Mouse (Mus musculus): ENCODE results near the gene Rnf157. TPM values are rescaled to one million over a fixed set of nuclear protein-coding genes. Genes with fewer than 3 reads are reported as not detected.

Rnf157 gene
- 65.3 and 65.5 TPM in 2 replicates for polyA plus RNA-seq (2012; rRNA removed)

GRCm38 (mm10) chr11:116412904-116413630 is at the start of gene Rnf157:
Gene Rnf157 (minus strand): TSS chr11:116413032.

GRCm38 (mm10) chr11:116433356-116434286 is 20.8 kb upstream of the Rnf157 start, which contains the start of gene Ubald2:
Gene Ubald2 (plus strand): TSS chr11:116434094.

DNA sequence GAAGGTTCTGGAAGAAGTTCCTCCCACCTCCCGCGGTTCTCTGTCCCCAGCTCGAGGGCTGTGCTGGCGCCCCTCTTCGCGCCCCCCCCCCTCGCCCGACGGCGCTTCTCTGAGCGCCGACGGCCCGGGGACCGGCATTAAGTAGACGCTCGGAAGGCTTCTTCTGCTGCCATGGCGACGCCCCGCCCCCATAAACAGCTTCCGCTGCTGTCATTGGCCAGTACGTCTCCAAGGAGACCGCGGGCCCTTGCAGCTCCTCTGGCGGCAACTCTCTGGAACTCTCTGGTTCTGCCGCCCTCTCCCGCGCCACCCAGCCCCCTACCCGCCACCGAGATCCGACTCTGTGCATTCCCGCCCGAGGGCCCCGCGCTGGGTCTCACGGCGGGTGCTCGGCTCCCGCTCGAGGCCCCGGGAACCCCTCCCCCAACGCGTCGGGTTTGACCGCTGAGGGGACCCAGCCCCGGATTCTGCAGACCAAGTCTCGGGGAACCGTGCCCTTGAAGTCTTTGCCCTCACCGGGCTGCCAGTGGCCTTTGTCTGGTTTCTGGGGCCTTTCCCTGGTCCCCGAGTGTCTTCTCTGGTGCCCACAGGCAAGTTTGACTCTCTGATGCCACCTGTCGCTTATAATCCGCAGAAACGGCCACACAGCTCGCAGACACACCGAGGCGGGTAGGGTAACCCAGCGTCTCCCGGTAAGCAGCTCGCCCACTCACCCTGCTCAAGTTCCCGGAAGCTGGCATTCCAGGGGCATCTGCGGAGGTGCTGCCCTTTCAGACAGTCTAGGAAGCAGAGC is 77.4 kb downstream of the Rnf157 start, which contains the start of gene Foxj1:
Gene Foxj1 (minus strand): TSS at position 156 of the 793 bp plus-strand sequence.

DNA sequence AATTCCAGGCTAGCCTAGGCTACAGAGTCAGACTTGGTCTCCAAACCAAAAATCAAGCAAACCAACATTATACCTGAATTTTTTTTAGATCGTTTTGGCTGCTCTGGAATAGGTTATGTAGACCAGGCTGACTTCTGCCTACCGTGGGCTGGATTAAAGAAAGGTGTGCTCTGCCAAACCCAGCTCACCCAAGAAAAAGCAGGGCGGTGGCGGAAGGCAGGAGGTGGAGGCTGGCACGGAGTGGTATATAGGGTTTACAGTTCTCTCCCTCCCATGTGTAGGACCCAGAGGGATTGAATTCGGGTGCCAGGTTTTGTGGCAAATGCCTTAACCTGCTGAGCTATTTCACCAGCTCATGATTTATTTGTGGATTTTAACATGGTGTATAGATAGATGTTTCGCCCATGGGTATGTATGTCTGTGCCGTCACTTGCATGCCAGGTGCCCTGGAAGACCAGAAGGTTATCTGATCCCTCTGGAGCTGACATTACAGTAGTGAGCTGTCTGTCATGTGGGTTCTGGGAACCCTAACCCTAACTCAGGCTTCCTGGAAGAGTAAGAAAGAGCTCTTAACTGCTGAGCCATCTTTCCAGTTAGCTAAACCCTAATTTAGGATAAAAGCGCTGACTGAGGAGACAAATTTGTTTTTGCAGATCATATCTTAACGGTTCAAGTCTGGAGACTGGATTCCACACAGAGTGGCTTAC is 105.7 kb downstream of the Rnf157 start, which contains the start of gene Exoc7:
Gene Exoc7 (minus strand): TSS at position 215 of the 707 bp plus-strand sequence.

Other genes with a start within 250 kb of the Rnf157 start
- 133 and 144 TPM in 2 replicates for gene Fbf1, start 244.9 kb downstream of the Rnf157 start, polyA plus RNA-seq (2012; rRNA removed)
- gene Ten1, start 214.2 kb downstream of the Rnf157 start, polyA plus RNA-seq (2012; rRNA removed), result 52.9 and 56.6 TPM in 2 replicates
- 61.4 and 65.4 TPM in 2 replicates for gene Acox1, start 214.0 kb downstream of the Rnf157 start, polyA plus RNA-seq (2012; rRNA removed)
- 0.39 and 1.1 TPM in 2 replicates for gene Evpl, start 175.0 kb downstream of the Rnf157 start, polyA plus RNA-seq (2012; rRNA removed)
- 80.7 and 81.7 TPM in 2 replicates for gene Srp68, start 138.8 kb downstream of the Rnf157 start, polyA plus RNA-seq (2012; rRNA removed)
- gene Galr2, start 132.1 kb downstream of the Rnf157 start, polyA plus RNA-seq (2012; rRNA removed), result 0.12 and 0.24 TPM in 2 replicates
- 88.3 and 89.3 TPM in 2 replicates for gene Exoc7, start 105.8 kb downstream of the Rnf157 start, polyA plus RNA-seq (2012; rRNA removed)
- 17.2 and 18.3 TPM in 2 replicates for gene Foxj1, start 77.6 kb downstream of the Rnf157 start, polyA plus RNA-seq (2012; rRNA removed)
- gene Ubald2, start 21.1 kb upstream of the Rnf157 start, polyA plus RNA-seq (2012; rRNA removed), result 167 and 198 TPM in 2 replicates
- 0.09 and 0.10 TPM in 2 replicates for gene Qrich2, start 53.2 kb upstream of the Rnf157 start, polyA plus RNA-seq (2012; rRNA removed)
- gene Prpsap1, start 81.2 kb upstream of the Rnf157 start, polyA plus RNA-seq (2012; rRNA removed), result 115 and 129 TPM in 2 replicates
- gene Sphk1, start 117.9 kb upstream of the Rnf157 start, polyA plus RNA-seq (2012; rRNA removed), result 2.5 and 5.0 TPM in 2 replicates
- 53.7 and 55.0 TPM in 2 replicates for gene Ube2o, start 168.4 kb upstream of the Rnf157 start, polyA plus RNA-seq (2012; rRNA removed)
- gene Aanat, start 173.4 kb upstream of the Rnf157 start, polyA plus RNA-seq (2012; rRNA removed), result 0.64 and 1.6 TPM in 2 replicates
- 2.7 and 4.4 TPM in 2 replicates for gene Rhbdf2, start 214.0 kb upstream of the Rnf157 start, polyA plus RNA-seq (2012; rRNA removed)
- gene Prcd, start 240.5 kb upstream of the Rnf157 start, polyA plus RNA-seq (2012; rRNA removed), result 1.3 TPM in 2 replicates
- gene Cygb, start 241.3 kb upstream of the Rnf157 start, polyA plus RNA-seq (2012; rRNA removed), result 16.4 and 18.1 TPM in 2 replicates

Measured in central nervous system, embryonic 14 days (tissue).